Mouse (Mus musculus): Measurements from ENCODE around the gene Ltf. TPM values are rescaled to one million over a fixed set of nuclear protein-coding genes. Genes with fewer than 3 reads are reported as not detected.
A peak's percentile ranks its signal among the peaks of the same experiment; 100 is the strongest.

Gene Ltf
- polyA plus RNA-seq, 1 experiment from 2014 or later: 3.2 TPM

DNA sequence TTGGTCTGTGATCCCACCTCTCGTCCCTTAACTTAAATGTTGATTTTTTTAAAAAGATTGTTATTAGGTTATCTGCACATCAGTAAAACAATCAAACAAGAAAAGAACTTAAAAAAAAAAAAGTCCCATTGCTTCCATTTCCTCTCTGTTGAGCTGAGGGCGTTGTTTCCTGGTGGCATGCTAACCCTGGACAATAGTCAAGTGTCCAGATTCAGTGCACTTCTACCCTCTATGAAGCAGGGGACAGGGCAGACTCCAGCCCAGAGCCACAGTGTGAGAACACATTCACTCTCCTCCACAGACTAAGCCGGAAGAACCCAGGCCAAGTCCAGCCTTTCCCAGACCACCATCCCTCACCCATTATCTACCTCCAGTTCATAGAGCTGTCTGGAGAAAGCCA lies 29.4 kb downstream of the Ltf start:
- H3K4me2 ChIP-seq (ENCODE audit: low read depth, low read length): no peak overlapping the region
- 69% methylated on average over 3 of the region's 3 CpGs for WGBS
- H3K9me3 ChIP-seq (replicated peaks; ENCODE audit: control insufficient read depth, low read length): no peaks in the 10 kb centered on the region
- no peak overlapping the region for H3K27ac ChIP-seq (ENCODE audit: low read length)
- no peaks in the 10 kb centered on the region for H3K36me3 ChIP-seq (ENCODE audit: control insufficient read depth, insufficient read depth)
- H3K4me3 ChIP-seq (ENCODE audit: low read length): no peak overlapping the region
- ATAC-seq (replicated peaks; ENCODE audit: extremely low read depth, insufficient read depth, low FRiP score): no peak
- H3K9ac ChIP-seq (ENCODE audit: low read length): no peak overlapping the region
- peaks cover 8% of the 10 kb centered on the region for H3K4me1 ChIP-seq (ENCODE audit: control insufficient read depth, insufficient read depth, low read length)
- no peaks in the 10 kb centered on the region for H3K27me3 ChIP-seq (ENCODE audit: control insufficient read depth, insufficient read depth, low read length)

DNA sequence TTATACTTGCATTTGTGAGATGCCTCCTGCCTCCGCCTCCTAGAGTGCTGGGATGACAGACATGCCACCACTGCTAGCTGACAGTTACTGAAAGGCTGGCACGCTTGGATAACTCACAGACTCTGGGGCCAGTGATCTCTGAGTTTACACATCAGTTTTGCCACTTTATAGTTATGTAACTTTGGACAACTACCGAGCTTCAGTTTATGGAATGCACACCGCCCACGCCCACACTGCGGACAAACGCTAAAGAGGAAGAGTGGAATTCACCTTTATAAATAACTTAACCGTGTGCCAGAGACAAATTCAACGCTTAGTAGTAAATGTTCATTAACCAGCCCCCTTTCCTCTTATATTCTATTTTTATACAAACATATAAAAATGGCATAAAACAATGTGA lies 35.9 kb downstream of the Ltf start:
- no peaks in the 10 kb centered on the region for H3K36me3 ChIP-seq (ENCODE audit: control insufficient read depth, insufficient read depth)
- no peak for ATAC-seq (replicated peaks; ENCODE audit: extremely low read depth, insufficient read depth, low FRiP score)
- H3K4me3 ChIP-seq (ENCODE audit: low read length): no peak overlapping the region
- H3K27me3 ChIP-seq (ENCODE audit: control insufficient read depth, insufficient read depth, low read length): no peaks in the 10 kb centered on the region
- no peak overlapping the region for H3K27ac ChIP-seq (ENCODE audit: low read length)
- peaks cover 26% of the 10 kb centered on the region for H3K4me1 ChIP-seq (ENCODE audit: control insufficient read depth, insufficient read depth, low read length)
- H3K9ac ChIP-seq (ENCODE audit: low read length): no peak overlapping the region
- H3K9me3 ChIP-seq (replicated peaks; ENCODE audit: control insufficient read depth, low read length): no peaks in the 10 kb centered on the region
- WGBS: 56% methylated on average over 9 of the region's 9 CpGs
- H3K4me2 ChIP-seq (ENCODE audit: low read depth, low read length): peak overlapping the region; percentile 92; the same call in 1 of the 2 replicates

DNA sequence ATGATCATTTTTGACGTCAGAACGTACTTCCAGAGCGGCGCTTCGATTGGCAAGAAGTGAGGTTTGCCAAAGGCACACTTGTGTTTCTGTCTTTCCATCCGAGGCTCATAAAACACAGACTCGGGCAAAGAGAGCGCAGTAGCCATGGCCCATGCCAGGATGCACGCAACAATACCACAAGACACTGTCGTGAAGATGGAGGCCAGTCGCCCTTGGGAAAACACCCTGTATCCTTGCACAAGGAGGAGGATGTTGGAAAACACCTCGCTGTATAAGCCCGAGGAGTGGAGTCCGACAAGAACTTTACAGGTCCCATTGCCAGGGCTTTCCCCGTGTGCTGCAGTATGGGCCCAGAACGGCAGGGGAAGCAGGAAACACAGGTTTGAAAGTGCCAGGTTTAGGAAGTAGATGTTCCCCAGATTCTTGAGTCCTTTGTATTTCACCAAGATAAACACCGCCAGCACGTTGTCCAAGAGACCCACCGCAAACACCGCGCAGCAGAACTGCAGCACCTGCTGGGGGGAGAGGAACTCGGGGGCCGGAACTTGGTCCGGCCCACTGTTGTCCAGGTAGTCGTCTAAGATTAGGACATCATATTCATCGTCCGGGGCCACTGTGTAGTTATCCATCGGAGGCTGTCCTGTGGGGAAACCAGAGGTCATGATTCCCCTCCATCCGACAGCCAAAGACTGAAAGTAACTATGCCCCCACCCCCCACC lies 36.9 kb downstream of the Ltf start:
- Histone ChIP-seq H3K9me3 (replicated peaks; ENCODE audit: control insufficient read depth, low read length) (no peaks in the 10 kb centered on the region), H3K4me3 (ENCODE audit: low read length) (peak overlapping the region; percentile 70), H3K4me1 (ENCODE audit: control insufficient read depth, insufficient read depth, low read length) (peaks cover 25% of the 10 kb centered on the region), H3K36me3 (ENCODE audit: control insufficient read depth, insufficient read depth) (no peaks in the 10 kb centered on the region), H3K9ac (ENCODE audit: low read length) (peak overlapping the region; percentile 77), H3K27ac (ENCODE audit: low read length) (peak overlapping the region; percentile 69), H3K27me3 (ENCODE audit: control insufficient read depth, insufficient read depth, low read length) (no peaks in the 10 kb centered on the region), H3K4me2 (ENCODE audit: low read depth, low read length) (peak overlapping the region; percentile 92)
- 46% methylated on average over 29 of the region's 29 CpGs for WGBS
- no peak for ATAC-seq (replicated peaks; ENCODE audit: extremely low read depth, insufficient read depth, low FRiP score)

DNA sequence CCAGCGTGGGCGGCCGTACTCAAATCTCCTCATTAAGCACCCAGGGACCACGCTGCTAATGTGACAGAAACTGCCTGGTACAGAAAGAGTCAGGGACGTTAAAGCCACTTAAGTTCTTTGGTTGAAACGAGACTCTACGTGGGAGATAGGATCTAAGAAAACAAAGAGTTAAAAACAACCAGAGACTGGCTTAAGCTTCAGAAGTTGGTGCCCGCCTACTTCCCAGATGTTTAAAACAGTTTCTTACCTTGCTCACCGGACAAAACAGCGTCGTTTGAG lies 37.4 kb downstream of the Ltf start:
- WGBS: 2% methylated on average over 11 of the region's 11 CpGs
- H3K36me3 ChIP-seq (ENCODE audit: control insufficient read depth, insufficient read depth): no peaks in the 10 kb centered on the region
- no peak for ATAC-seq (replicated peaks; ENCODE audit: extremely low read depth, insufficient read depth, low FRiP score)
- H3K27me3 ChIP-seq (ENCODE audit: control insufficient read depth, insufficient read depth, low read length): no peaks in the 10 kb centered on the region
- H3K9me3 ChIP-seq (replicated peaks; ENCODE audit: control insufficient read depth, low read length): no peaks in the 10 kb centered on the region
- peak overlapping the region; percentile 92 for H3K4me2 ChIP-seq (ENCODE audit: low read depth, low read length)
- peaks cover 20% of the 10 kb centered on the region for H3K4me1 ChIP-seq (ENCODE audit: control insufficient read depth, insufficient read depth, low read length)
- H3K27ac ChIP-seq (ENCODE audit: low read length): peak overlapping the region; percentile 69
- H3K4me3 ChIP-seq (ENCODE audit: low read length): peak overlapping the region; percentile 70
- H3K9ac ChIP-seq (ENCODE audit: low read length): peak overlapping the region; percentile 77

DNA sequence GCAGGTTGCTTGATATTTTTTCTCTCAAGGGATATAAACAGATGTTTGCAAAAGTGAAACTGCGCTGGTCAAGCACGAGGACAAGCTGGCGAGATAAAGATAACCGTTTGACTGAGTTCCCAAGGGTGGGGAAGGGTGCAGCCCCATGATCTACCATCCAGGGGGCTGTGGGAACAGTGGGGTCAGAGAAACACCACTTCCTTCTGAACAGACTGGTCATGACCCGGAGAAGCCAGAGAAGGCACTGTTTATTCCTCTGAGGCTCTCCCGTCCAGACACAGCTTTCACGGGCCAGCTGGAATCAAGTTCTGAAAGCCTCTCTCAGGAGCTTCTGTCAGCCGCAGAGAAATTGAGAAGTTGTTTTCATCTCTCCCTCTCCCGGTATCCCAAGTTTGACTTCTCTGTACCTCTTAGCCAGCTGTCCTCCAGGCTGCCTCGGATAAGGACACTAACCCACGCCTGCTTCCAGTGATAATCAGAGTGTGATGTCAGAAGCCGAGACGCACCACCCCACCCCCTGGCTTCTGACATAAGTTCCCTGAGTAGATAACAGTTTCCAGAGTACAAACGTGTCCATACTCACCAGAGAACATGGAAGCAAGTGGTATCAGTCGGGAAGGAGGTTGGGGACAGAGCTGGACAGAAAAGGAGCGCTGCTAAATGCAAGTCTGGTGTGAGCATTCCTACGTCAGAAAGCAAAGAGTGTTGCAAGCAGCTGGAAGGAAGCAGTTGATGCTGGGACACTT lies 37.9 kb downstream of the Ltf start, which contains the start of gene Ccrl2:
TSS of gene Ccrl2 (minus strand) at position 722 of the 746 bp plus-strand sequence.
- Histone ChIP-seq H3K36me3 (ENCODE audit: control insufficient read depth, insufficient read depth) (no peaks in the 10 kb centered on the region), H3K4me1 (ENCODE audit: control insufficient read depth, insufficient read depth, low read length) (peaks cover 19% of the 10 kb centered on the region), H3K9me3 (replicated peaks; ENCODE audit: control insufficient read depth, low read length) (no peaks in the 10 kb centered on the region), H3K9ac (ENCODE audit: low read length) (peak within 1 kb of the TSS; percentile 77), H3K27me3 (ENCODE audit: control insufficient read depth, insufficient read depth, low read length) (no peaks in the 10 kb centered on the region), H3K4me2 (ENCODE audit: low read depth, low read length) (peak within 1 kb of the TSS; percentile 92), H3K27ac (ENCODE audit: low read length) (peak within 1 kb of the TSS; percentile 69), H3K4me3 (ENCODE audit: low read length) (peak within 1 kb of the TSS; percentile 70)
- WGBS: 2% methylated on average over 17 of the region's 17 CpGs
- ATAC-seq (replicated peaks; ENCODE audit: extremely low read depth, insufficient read depth, low FRiP score): peak; percentile 66

DNA sequence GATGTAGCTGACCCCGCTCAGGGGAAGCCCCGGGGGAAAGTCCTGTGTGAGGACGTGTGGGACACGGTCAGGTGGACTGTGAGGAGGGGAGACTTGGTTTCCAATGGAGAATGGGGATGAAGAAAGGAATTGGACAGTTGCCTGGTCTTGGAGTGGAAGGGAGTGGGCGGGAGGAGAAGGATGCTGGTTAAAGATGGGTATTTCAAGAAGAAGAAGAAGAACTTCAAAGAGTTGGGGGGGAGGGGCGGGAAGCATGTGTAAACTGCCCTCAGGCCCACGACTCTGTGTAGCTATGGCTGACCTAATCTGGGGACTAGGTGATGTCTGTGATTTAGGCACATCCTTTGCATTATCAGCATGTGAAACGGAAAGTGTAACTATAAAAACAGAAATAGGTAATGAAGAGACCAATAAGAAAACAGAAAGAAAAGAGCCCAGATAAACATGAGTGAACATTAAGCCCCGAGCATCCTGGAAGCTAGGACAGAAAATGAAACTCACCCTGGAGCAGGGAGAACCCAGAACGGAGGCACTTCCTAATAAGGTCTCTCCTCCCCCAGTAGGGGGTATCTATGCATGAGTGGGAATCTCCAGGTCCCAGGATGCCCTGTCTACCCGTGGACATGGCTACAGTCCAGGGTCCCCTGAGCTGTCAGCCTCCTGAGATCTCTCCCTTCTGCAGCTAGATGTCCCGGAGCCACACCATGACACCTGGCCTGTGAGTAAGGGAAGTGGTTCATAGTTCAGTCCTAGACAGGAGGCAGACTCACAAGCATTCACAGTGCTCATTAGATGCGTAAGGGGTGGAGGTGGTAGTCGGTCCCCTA lies 38.7 kb downstream of the Ltf start:
- no peak overlapping the region for H3K9ac ChIP-seq (ENCODE audit: low read length)
- peak; percentile 39 for ATAC-seq (replicated peaks; ENCODE audit: extremely low read depth, insufficient read depth, low FRiP score)
- no peaks in the 10 kb centered on the region for H3K36me3 ChIP-seq (ENCODE audit: control insufficient read depth, insufficient read depth)
- H3K4me2 ChIP-seq (ENCODE audit: low read depth, low read length): peak overlapping the region; percentile 92
- 42% methylated on average over 14 of the region's 14 CpGs for WGBS
- H3K27me3 ChIP-seq (ENCODE audit: control insufficient read depth, insufficient read depth, low read length): no peaks in the 10 kb centered on the region
- H3K9me3 ChIP-seq (replicated peaks; ENCODE audit: control insufficient read depth, low read length): no peaks in the 10 kb centered on the region
- peaks cover 19% of the 10 kb centered on the region for H3K4me1 ChIP-seq (ENCODE audit: control insufficient read depth, insufficient read depth, low read length)
- H3K27ac ChIP-seq (ENCODE audit: low read length): peak overlapping the region; percentile 69
- peak overlapping the region; percentile 70 for H3K4me3 ChIP-seq (ENCODE audit: low read length)

DNA sequence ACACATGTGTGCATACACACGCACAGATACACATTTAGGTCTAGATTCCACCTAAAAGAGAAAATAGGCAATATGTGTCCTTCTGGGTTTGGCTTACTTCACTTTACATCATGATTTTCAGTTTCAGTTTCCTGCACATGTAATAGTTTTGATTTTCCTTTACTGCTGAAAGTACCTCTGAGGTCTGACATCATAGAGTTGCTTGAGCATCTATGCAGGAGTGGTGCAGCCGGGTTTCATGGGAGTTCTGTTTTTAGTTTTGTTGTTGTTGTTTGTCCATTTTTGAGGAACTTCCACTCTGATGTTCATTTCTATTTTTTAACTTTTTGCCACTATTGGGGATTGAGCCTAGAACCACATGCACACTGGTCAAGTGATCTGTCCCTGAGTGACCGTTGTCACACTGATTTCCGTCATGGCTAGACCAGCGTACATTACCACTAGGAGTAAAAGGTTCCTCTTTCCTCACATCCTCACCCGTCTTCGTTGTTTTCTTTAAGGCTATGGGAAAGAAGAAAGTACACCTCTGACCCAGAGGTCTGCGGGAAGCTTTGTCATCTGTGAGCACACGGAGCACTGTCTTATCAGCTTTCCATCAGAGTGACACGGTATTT lies 40.0 kb downstream of the Ltf start:
- Histone ChIP-seq H3K4me3 (ENCODE audit: low read length) (no peak overlapping the region), H3K9me3 (replicated peaks; ENCODE audit: control insufficient read depth, low read length) (no peaks in the 10 kb centered on the region), H3K36me3 (ENCODE audit: control insufficient read depth, insufficient read depth) (no peaks in the 10 kb centered on the region), H3K27me3 (ENCODE audit: control insufficient read depth, insufficient read depth, low read length) (no peaks in the 10 kb centered on the region), H3K27ac (ENCODE audit: low read length) (no peak overlapping the region), H3K4me2 (ENCODE audit: low read depth, low read length) (no peak overlapping the region), H3K9ac (ENCODE audit: low read length) (no peak overlapping the region), H3K4me1 (ENCODE audit: control insufficient read depth, insufficient read depth, low read length) (peaks cover 19% of the 10 kb centered on the region)
- ATAC-seq (replicated peaks; ENCODE audit: extremely low read depth, insufficient read depth, low FRiP score): no peak
- 65% methylated on average over 10 of the region's 10 CpGs for WGBS

DNA sequence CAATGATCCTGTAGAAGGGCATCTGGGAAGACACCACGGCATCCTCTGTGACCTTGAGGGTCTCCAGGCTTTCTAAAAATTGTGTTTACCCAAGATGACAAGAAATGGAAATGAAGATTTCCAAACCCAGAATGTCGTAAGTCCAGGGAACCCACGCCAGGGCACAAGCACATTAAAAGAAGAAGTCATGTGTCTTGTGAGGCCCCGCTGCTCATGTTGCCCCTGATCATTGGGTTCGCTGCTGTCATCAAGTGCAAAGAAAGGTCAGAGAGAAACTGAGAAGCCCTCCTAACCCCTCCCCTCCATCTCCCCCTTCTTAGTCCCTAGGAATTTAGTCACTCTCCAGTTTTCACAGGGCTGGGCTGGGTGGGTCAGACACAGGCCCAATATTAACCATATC lies 43.8 kb downstream of the Ltf start:
- 68% methylated on average over 5 of the region's 5 CpGs for WGBS
- no peak for ATAC-seq (replicated peaks; ENCODE audit: extremely low read depth, insufficient read depth, low FRiP score)
- no peaks in the 10 kb centered on the region for H3K9me3 ChIP-seq (replicated peaks; ENCODE audit: control insufficient read depth, low read length)
- no peak overlapping the region for H3K4me3 ChIP-seq (ENCODE audit: low read length)
- no peaks in the 10 kb centered on the region for H3K36me3 ChIP-seq (ENCODE audit: control insufficient read depth, insufficient read depth)
- H3K4me1 ChIP-seq (ENCODE audit: control insufficient read depth, insufficient read depth, low read length): no peaks in the 10 kb centered on the region
- H3K27me3 ChIP-seq (ENCODE audit: control insufficient read depth, insufficient read depth, low read length): no peaks in the 10 kb centered on the region
- no peak overlapping the region for H3K4me2 ChIP-seq (ENCODE audit: low read depth, low read length)
- H3K27ac ChIP-seq (ENCODE audit: low read length): no peak overlapping the region
- H3K9ac ChIP-seq (ENCODE audit: low read length): no peak overlapping the region
